Mouse (Mus musculus): ENCODE measurements around the gene Gpx6.

DNA sequence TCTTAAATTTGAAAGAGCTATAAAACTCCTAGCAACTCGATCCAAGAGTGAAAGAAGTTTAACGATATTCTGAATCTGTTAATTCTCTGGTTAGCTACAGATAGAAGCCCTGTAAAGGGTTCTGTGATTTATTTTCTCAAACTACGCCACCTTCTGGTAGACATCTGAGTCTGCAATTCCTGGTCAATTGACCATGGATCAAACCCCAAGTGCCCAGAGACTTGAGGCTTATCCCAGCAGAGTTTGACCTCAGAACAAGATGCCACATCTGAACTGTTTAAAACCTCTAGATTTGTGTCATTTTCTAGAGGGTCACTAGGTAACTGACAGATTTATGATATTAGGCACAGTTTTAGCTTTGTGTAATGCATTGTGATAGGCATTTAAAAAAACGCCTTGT, 14.3 kb downstream of the Gpx6 start:
- TF ChIP-seq CTCF (IDR thresholded peaks at IDR 0.05; ENCODE audit: low read depth), result peak; percentile 53
- no peak for TF ChIP-seq EP300 (IDR thresholded peaks at IDR 0.05; ENCODE audit: low read depth)

Measured in liver, postnatal 0 days (tissue).